Mouse (Mus musculus): ENCODE measurements around the gene Cldn34b3. TPM values are rescaled to one million over a fixed set of nuclear protein-coding genes. Genes with fewer than 3 reads are reported as not detected.
"Not testable (repeated sequence)": the region's sequence is repeated elsewhere in the genome, so short reads cannot be mapped to it uniquely, and the experiment has no call there.

Gene Cldn34b3
- polyA plus RNA-seq (2015; fragmentation: Nextera tagmentation; extraction: Ambion mirVana), result not detected in 2 replicates

- WGBS, result 86% methylated on average over 1 of the region's 1 CpGs
- not testable (repeated sequence) for H3K9me3 ChIP-seq (replicated peaks; ENCODE audit: control insufficient read depth, low read length, poor library complexity, severe bottlenecking); ATAC-seq; H3K4me1 ChIP-seq (ENCODE audit: control insufficient read depth, insufficient read depth, low read length); H3K4me2 ChIP-seq (ENCODE audit: low read length); H3K27me3 ChIP-seq (ENCODE audit: control insufficient read depth, insufficient read depth, low read depth, low read length); H3K27ac ChIP-seq (ENCODE audit: low read length); H3K4me3 ChIP-seq (ENCODE audit: low read depth, low read length); H3K36me3 ChIP-seq (ENCODE audit: control insufficient read depth, insufficient read depth, low read length); H3K9ac ChIP-seq (ENCODE audit: low read depth, low read length)
These were observed at the start of gene Cldn34b3 for GRCm38 (mm10) chrX:76264004-76264403. Gene Cldn34b3, plus strand, starts transcription at chrX:76264304.

Other genes starting within 250 kb of the Cldn34b3 start
- gene Cldn34b4, start 129.0 kb downstream of the Cldn34b3 start, polyA plus RNA-seq (2015; fragmentation: Nextera tagmentation; extraction: Ambion mirVana), result not detected in 2 replicates

Measured in midbrain, embryonic 16.5 days (tissue).